ENCODE assay signal across 13 mouse cellular contexts in genomic region chr10:80048834-80049233, GRCm38 (mm10). TPM values are rescaled to one million over a fixed set of nuclear protein-coding genes. Genes with fewer than 3 reads are reported as not detected.
DNase-seq lines count a peak whose midpoint lies in the region; ATAC-seq lines count a peak whose summit lies in the region.
"Had no signal": no experiment of that assay in that cellular context is flagged by ENCODE, and none has a peak within 500 bp of the region (broad histone marks: within the 10 kb centered on the region; RNA-seq: fewer than 3 reads in every experiment).

No protein-coding gene starts in this region.

- H3K27me3 ChIP-seq in heart, embryonic 12.5 days (replicated peaks): no peaks in the 10 kb centered on the region
- H3K27me3 ChIP-seq in megakaryocyte, embryonic 14.5 days (replicated peaks): no peaks in the 10 kb centered on the region
- no peaks in the 10 kb centered on the region for H3K27me3 ChIP-seq in embryonic facial prominence, embryonic 15.5 days
- no peaks in the 10 kb centered on the region for H3K27me3 ChIP-seq in limb, embryonic 13.5 days
- H3K27me3 ChIP-seq: heart, embryonic 15.5 days had no signal

- peaks cover 45% of the 10 kb centered on the region for H3K4me1 ChIP-seq in heart, embryonic 12.5 days (replicated peaks)
- H3K4me1 ChIP-seq in megakaryocyte, embryonic 14.5 days: peaks cover 88% of the 10 kb centered on the region
- H3K4me1 ChIP-seq in embryonic facial prominence, embryonic 15.5 days: peaks cover 37% of the 10 kb centered on the region
- H3K4me1 ChIP-seq in limb, embryonic 13.5 days: peaks cover 23% of the 10 kb centered on the region

- H3K4me3 ChIP-seq in heart, embryonic 12.5 days: no peak overlapping the region
- H3K4me3 ChIP-seq in megakaryocyte, embryonic 14.5 days (replicated peaks): peak overlapping the region; percentile 12
- H3K4me3 ChIP-seq in embryonic facial prominence, embryonic 15.5 days (replicated peaks): no peak overlapping the region
- no peak overlapping the region for H3K4me3 ChIP-seq in limb, embryonic 13.5 days
- H3K4me3 ChIP-seq: heart, embryonic 15.5 days had no signal

- H3K9ac ChIP-seq in heart, embryonic 12.5 days: no peak overlapping the region
- no peak overlapping the region for H3K9ac ChIP-seq in embryonic facial prominence, embryonic 15.5 days
- no peak overlapping the region for H3K9ac ChIP-seq in limb, embryonic 13.5 days
- H3K9ac ChIP-seq: heart, embryonic 15.5 days had no signal

- H3K9me3 ChIP-seq in heart, embryonic 12.5 days (replicated peaks): no peaks in the 10 kb centered on the region
- no peaks in the 10 kb centered on the region for H3K9me3 ChIP-seq in megakaryocyte, embryonic 14.5 days
- H3K9me3 ChIP-seq in embryonic facial prominence, embryonic 15.5 days (replicated peaks): no peaks in the 10 kb centered on the region
- no peaks in the 10 kb centered on the region for H3K9me3 ChIP-seq in limb, embryonic 13.5 days
- H3K9me3 ChIP-seq: heart, embryonic 15.5 days had no signal

- no peak overlapping the region for H3K4me2 ChIP-seq in heart, embryonic 12.5 days
- H3K4me2 ChIP-seq in embryonic facial prominence, embryonic 15.5 days (replicated peaks): no peak overlapping the region
- H3K4me2 ChIP-seq in limb, embryonic 13.5 days (replicated peaks): no peak overlapping the region
- H3K4me2 ChIP-seq: heart, embryonic 15.5 days had no signal

- 37% methylated on average over 3 of the region's 3 CpGs for WGBS in heart, embryonic 12.5 days
- 44% methylated on average over 3 of the region's 3 CpGs for WGBS in embryonic facial prominence, embryonic 15.5 days
- 65% methylated on average over 3 of the region's 3 CpGs for WGBS in limb, embryonic 13.5 days

- no peaks in the 10 kb centered on the region for H3K36me3 ChIP-seq in heart, embryonic 12.5 days
- no peaks in the 10 kb centered on the region for H3K36me3 ChIP-seq in megakaryocyte, embryonic 14.5 days (replicated peaks; ENCODE audit: low read length)
- H3K36me3 ChIP-seq in embryonic facial prominence, embryonic 15.5 days: no peaks in the 10 kb centered on the region
- no peaks in the 10 kb centered on the region for H3K36me3 ChIP-seq in limb, embryonic 13.5 days
- H3K36me3 ChIP-seq: heart, embryonic 15.5 days had no signal

- H3K27ac ChIP-seq in heart, embryonic 12.5 days (ENCODE audit: poor library complexity, severe bottlenecking): 0 out of 2 replicates have a peak overlapping the region, but pooled peaks have one; percentile 30
- peak overlapping the region; percentile 73 for H3K27ac ChIP-seq in embryonic facial prominence, embryonic 15.5 days (replicated peaks)
- peak overlapping the region; percentile 67; the same call in 1 of the 2 replicates for H3K27ac ChIP-seq in limb, embryonic 13.5 days
- H3K27ac ChIP-seq: heart, embryonic 15.5 days had no signal

- no peak for ATAC-seq in heart, embryonic 12.5 days (ENCODE audit: insufficient number of reproducible peaks, low FRiP score)
- no peak for ATAC-seq in megakaryocyte, adult 5-6 weeks (ENCODE audit: poor library complexity, severe bottlenecking)
- no peak for ATAC-seq in embryonic facial prominence, embryonic 15.5 days (ENCODE audit: insufficient number of reproducible peaks, low FRiP score, low TSS enrichment, low read depth)
- no peak for ATAC-seq in limb, embryonic 13.5 days (ENCODE audit: low FRiP score, low read depth)
- no peak for ATAC-seq in activated CD4-positive, CD25-positive, alpha-beta regulatory T cell, adult 4 months

- DNase-seq in heart, postnatal 4 days: no peak
- no peak for DNase-seq in right cerebral cortex, postnatal 36 days (ENCODE audit: low spot score in 2 of 2)
- DNase-seq: kidney, postnatal 36 days; left cerebral cortex, postnatal 4 days; right cerebral cortex, postnatal 25 days; thymus, postnatal 25 days had no signal

RNA-seq across cellular contexts. Expression of gene Gpx4, which starts 1.9 kb away (rescaled TPM):
- polyA plus RNA-seq in heart, embryonic 12.5 days (2016; fragmentation: Nextera tagmentation; extraction: Ambion mirVana): 677 and 717 TPM in 2 replicates
- total RNA-seq in heart, postnatal 4 days (2021): 100 to 1,000 TPM; 450 to 489 TPM
- 3,942 and 9,172 TPM in 2 replicates for polyA plus RNA-seq in megakaryocyte, embryonic 14.5 days (2012; ENCODE audit: insufficient read depth, low replicate concordance)
- total RNA-seq in megakaryocyte, adult 5-6 weeks (2015): 259 and 303 TPM in 2 replicates
- total RNA-seq in megakaryocyte, adult 5-6 weeks (2017): 375 and 378 TPM in 2 replicates
- 503 and 528 TPM in 2 replicates for polyA plus RNA-seq in embryonic facial prominence, embryonic 15.5 days (2015; fragmentation: Nextera tagmentation; extraction: Ambion mirVana)
- 462 and 477 TPM in 2 replicates for polyA plus RNA-seq in limb, embryonic 13.5 days (2015; fragmentation: Nextera tagmentation; extraction: Ambion mirVana)
- polyA plus RNA-seq in activated CD4-positive, CD25-positive, alpha-beta regulatory T cell, adult 4 months (2017; shearing (Covaris generic)): 100 to 1,000 TPM; 346 to 370 TPM

RNA-seq across cellular contexts. Expression of gene Polr2e, which starts 9.2 kb away (rescaled TPM):
- 132 and 135 TPM in 2 replicates for polyA plus RNA-seq in heart, embryonic 12.5 days (2016; fragmentation: Nextera tagmentation; extraction: Ambion mirVana)
- 10 to 100 TPM; 66.6 to 70.7 TPM for total RNA-seq in heart, postnatal 4 days (2021)
- polyA plus RNA-seq in megakaryocyte, embryonic 14.5 days (2012; ENCODE audit: insufficient read depth, low replicate concordance): 147 and 260 TPM in 2 replicates
- total RNA-seq in megakaryocyte, adult 5-6 weeks (2015): 70.2 and 70.7 TPM in 2 replicates
- total RNA-seq in megakaryocyte, adult 5-6 weeks (2017): 58.4 and 69.2 TPM in 2 replicates
- 218 and 221 TPM in 2 replicates for polyA plus RNA-seq in embryonic facial prominence, embryonic 15.5 days (2015; fragmentation: Nextera tagmentation; extraction: Ambion mirVana)
- 244 and 254 TPM in 2 replicates for polyA plus RNA-seq in limb, embryonic 13.5 days (2015; fragmentation: Nextera tagmentation; extraction: Ambion mirVana)
- polyA plus RNA-seq in activated CD4-positive, CD25-positive, alpha-beta regulatory T cell, adult 4 months (2017; shearing (Covaris generic)): 100 to 1,000 TPM; 174 to 175 TPM

RNA-seq across cellular contexts. Expression of gene Arhgap45, which starts 32.4 kb away (rescaled TPM):
- polyA plus RNA-seq in heart, embryonic 12.5 days (2016; fragmentation: Nextera tagmentation; extraction: Ambion mirVana): 7.5 and 8.5 TPM in 2 replicates
- total RNA-seq in heart, postnatal 4 days (2021): 1 to 10 TPM; 4.0 to 4.1 TPM
- polyA plus RNA-seq in megakaryocyte, embryonic 14.5 days (2012; ENCODE audit: insufficient read depth, low replicate concordance): 375 and 477 TPM in 2 replicates
- 135 and 140 TPM in 2 replicates for total RNA-seq in megakaryocyte, adult 5-6 weeks (2015)
- 235 and 237 TPM in 2 replicates for total RNA-seq in megakaryocyte, adult 5-6 weeks (2017)
- 5.1 and 6.2 TPM in 2 replicates for polyA plus RNA-seq in embryonic facial prominence, embryonic 15.5 days (2015; fragmentation: Nextera tagmentation; extraction: Ambion mirVana)
- polyA plus RNA-seq in limb, embryonic 13.5 days (2015; fragmentation: Nextera tagmentation; extraction: Ambion mirVana): 7.3 and 7.6 TPM in 2 replicates
- polyA plus RNA-seq in activated CD4-positive, CD25-positive, alpha-beta regulatory T cell, adult 4 months (2017; shearing (Covaris generic)): 100 to 1,000 TPM; 196 to 326 TPM

RNA-seq across cellular contexts. Expression of gene Abca7, which starts 52.5 kb away (rescaled TPM):
- 4.5 and 5.1 TPM in 2 replicates for polyA plus RNA-seq in heart, embryonic 12.5 days (2016; fragmentation: Nextera tagmentation; extraction: Ambion mirVana)
- 1 to 10 TPM; 6.9 to 8.1 TPM for total RNA-seq in heart, postnatal 4 days (2021)
- 47.4 and 62.2 TPM in 2 replicates for polyA plus RNA-seq in megakaryocyte, embryonic 14.5 days (2012; ENCODE audit: insufficient read depth, low replicate concordance)
- total RNA-seq in megakaryocyte, adult 5-6 weeks (2015): 32.6 and 34.7 TPM in 2 replicates
- total RNA-seq in megakaryocyte, adult 5-6 weeks (2017): 33.6 and 37.4 TPM in 2 replicates
- polyA plus RNA-seq in embryonic facial prominence, embryonic 15.5 days (2015; fragmentation: Nextera tagmentation; extraction: Ambion mirVana): 3.7 and 4.0 TPM in 2 replicates
- polyA plus RNA-seq in limb, embryonic 13.5 days (2015; fragmentation: Nextera tagmentation; extraction: Ambion mirVana): 1.8 and 1.9 TPM in 2 replicates
- 10 to 100 TPM; 13.2 to 17.0 TPM for polyA plus RNA-seq in activated CD4-positive, CD25-positive, alpha-beta regulatory T cell, adult 4 months (2017; shearing (Covaris generic))

RNA-seq across cellular contexts. Expression of gene Sbno2, which starts 56.5 kb away (rescaled TPM):
- polyA plus RNA-seq in heart, embryonic 12.5 days (2016; fragmentation: Nextera tagmentation; extraction: Ambion mirVana): 13.0 and 14.6 TPM in 2 replicates
- 10 to 100 TPM; 19.0 to 19.4 TPM for total RNA-seq in heart, postnatal 4 days (2021)
- 151 and 347 TPM in 2 replicates for polyA plus RNA-seq in megakaryocyte, embryonic 14.5 days (2012; ENCODE audit: insufficient read depth, low replicate concordance)
- 32.4 and 33.0 TPM in 2 replicates for total RNA-seq in megakaryocyte, adult 5-6 weeks (2015)
- 41.9 and 46.7 TPM in 2 replicates for total RNA-seq in megakaryocyte, adult 5-6 weeks (2017)
- polyA plus RNA-seq in embryonic facial prominence, embryonic 15.5 days (2015; fragmentation: Nextera tagmentation; extraction: Ambion mirVana): 19.4 and 19.8 TPM in 2 replicates
- 13.5 and 15.2 TPM in 2 replicates for polyA plus RNA-seq in limb, embryonic 13.5 days (2015; fragmentation: Nextera tagmentation; extraction: Ambion mirVana)
- 10 to 100 TPM; 26.8 to 32.5 TPM for polyA plus RNA-seq in activated CD4-positive, CD25-positive, alpha-beta regulatory T cell, adult 4 months (2017; shearing (Covaris generic))

Comparison
In these comparisons a context has a peak if more than half of its experiments do, and no peak if none do; other contexts are left out.
1. RNA of gene Arhgap45, which starts 32.4 kb away (polyA plus RNA-seq): 375 to 477 TPM in megakaryocyte, embryonic 14.5 days and 196 to 326 TPM in activated CD4-positive, CD25-positive, alpha-beta regulatory T cell, adult 4 months; 7.5 to 8.5 TPM in heart, embryonic 12.5 days, 7.3 to 7.6 TPM in limb, embryonic 13.5 days and 5.1 to 6.2 TPM in embryonic facial prominence, embryonic 15.5 days; every median in the first group is over 10 times any median in the second.
2. Peak in every context shown above with its lines, with median percentiles within 50 percentile points of each other: H3K27ac ChIP-seq.